Mouse (Mus musculus): ENCODE data around the gene Zfx. TPM values are rescaled to one million over a fixed set of nuclear protein-coding genes. Genes with fewer than 3 reads are reported as not detected.

Zfx gene
- polyA plus RNA-seq, 2 experiments, result 14.7 to 29.7 TPM

DNA sequence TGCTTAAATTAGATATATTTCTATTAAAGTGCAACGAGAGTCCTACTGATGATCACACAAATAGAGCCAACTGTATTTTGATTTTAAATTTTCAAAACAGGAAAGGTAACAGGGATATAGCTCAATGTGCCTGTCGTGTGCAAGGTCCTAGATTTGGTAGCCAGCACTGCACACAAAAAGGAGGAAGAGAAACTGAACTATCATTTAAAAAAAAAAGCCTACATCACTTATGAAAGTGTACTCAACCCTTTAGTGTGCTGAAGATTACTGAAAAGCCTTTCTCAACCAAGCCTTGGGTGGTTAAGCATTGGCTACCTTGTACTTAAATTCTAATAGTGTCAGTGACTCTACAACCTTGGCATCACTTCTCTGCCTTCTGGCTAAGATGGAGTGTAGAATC lies 2.4 kb upstream of the Zfx start:
- Histone ChIP-seq H3K4me2 (replicated peaks; ENCODE audit: low read depth, low read length, severe bottlenecking) (no peak overlapping the region), H3K9ac (ENCODE audit: low read depth, low read length, severe bottlenecking) (no peak overlapping the region), H3K36me3 (ENCODE audit: control insufficient read depth, insufficient read depth, low read length) (no peaks in the 10 kb centered on the region), H3K4me1 (ENCODE audit: control insufficient read depth, insufficient read depth, low read length) (no peaks in the 10 kb centered on the region), H3K27ac (replicated peaks; ENCODE audit: low read depth, low read length) (no peak overlapping the region), H3K9me3 (ENCODE audit: control insufficient read depth, low read length) (no peaks in the 10 kb centered on the region), H3K4me3 (replicated peaks; ENCODE audit: low read length) (no peak overlapping the region), H3K27me3 (ENCODE audit: control insufficient read depth, insufficient read depth, low read length) (peaks cover 10% of the 10 kb centered on the region; the same call in 1 of the 2 replicates)
- no peak for ATAC-seq (ENCODE audit: low FRiP score, low read depth)
- DNase-seq (ENCODE audit: low spot score), result no peak
- 83% methylated on average over 2 of the region's 2 CpGs for WGBS
- TF ChIP-seq POLR2A (IDR thresholded peaks at IDR 0.05; ENCODE audit: borderline replicate concordance, extremely low read depth, insufficient read depth, insufficient read length), result no peak

DNA sequence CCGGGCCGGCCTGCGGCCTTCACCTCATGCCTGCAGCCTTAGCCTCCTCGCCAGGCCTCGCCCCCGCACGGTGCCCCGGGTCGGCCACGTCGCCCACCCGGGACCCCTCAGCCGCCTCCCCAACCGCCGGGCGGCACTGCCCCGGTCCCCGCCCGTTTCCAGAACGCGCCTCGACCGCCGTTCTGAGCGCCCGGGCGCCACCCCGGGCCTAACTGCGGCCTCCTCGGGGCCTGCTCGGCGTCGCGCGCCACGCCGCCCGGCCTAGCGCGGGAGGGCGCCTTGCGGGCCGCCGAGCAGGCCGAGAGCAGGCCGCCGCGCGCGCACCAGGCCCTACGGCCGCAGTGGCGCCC lies 818 bp downstream of the Zfx start:
- H3K36me3 ChIP-seq (ENCODE audit: control insufficient read depth, insufficient read depth, low read length), result no peaks in the 10 kb centered on the region
- peaks cover 8% of the 10 kb centered on the region; the same call in 1 of the 2 replicates for H3K27me3 ChIP-seq (ENCODE audit: control insufficient read depth, insufficient read depth, low read length)
- H3K9ac ChIP-seq (ENCODE audit: low read depth, low read length, severe bottlenecking), result peak overlapping the region; percentile 98
- 31% methylated on average over 20 of the region's 53 CpGs for WGBS
- H3K4me2 ChIP-seq (replicated peaks; ENCODE audit: low read depth, low read length, severe bottlenecking), result peak overlapping the region; percentile 15; the same call in 1 of the 2 replicates
- no peak for TF ChIP-seq POLR2A (IDR thresholded peaks at IDR 0.05; ENCODE audit: borderline replicate concordance, extremely low read depth, insufficient read depth, insufficient read length)
- DNase-seq (ENCODE audit: low spot score), result no peak
- ATAC-seq (ENCODE audit: low FRiP score, low read depth), result peak; percentile 54; the same call in 1 of the 2 replicates
- no peaks in the 10 kb centered on the region for H3K9me3 ChIP-seq (ENCODE audit: control insufficient read depth, low read length)
- peak overlapping the region; percentile 100 for H3K27ac ChIP-seq (replicated peaks; ENCODE audit: low read depth, low read length)
- 0 out of 2 replicates have a peak, but pooled peaks cover 5% of the 10 kb centered on the region for H3K4me1 ChIP-seq (ENCODE audit: control insufficient read depth, insufficient read depth, low read length)
- peak overlapping the region; percentile 58 for H3K4me3 ChIP-seq (replicated peaks; ENCODE audit: low read length)

DNA sequence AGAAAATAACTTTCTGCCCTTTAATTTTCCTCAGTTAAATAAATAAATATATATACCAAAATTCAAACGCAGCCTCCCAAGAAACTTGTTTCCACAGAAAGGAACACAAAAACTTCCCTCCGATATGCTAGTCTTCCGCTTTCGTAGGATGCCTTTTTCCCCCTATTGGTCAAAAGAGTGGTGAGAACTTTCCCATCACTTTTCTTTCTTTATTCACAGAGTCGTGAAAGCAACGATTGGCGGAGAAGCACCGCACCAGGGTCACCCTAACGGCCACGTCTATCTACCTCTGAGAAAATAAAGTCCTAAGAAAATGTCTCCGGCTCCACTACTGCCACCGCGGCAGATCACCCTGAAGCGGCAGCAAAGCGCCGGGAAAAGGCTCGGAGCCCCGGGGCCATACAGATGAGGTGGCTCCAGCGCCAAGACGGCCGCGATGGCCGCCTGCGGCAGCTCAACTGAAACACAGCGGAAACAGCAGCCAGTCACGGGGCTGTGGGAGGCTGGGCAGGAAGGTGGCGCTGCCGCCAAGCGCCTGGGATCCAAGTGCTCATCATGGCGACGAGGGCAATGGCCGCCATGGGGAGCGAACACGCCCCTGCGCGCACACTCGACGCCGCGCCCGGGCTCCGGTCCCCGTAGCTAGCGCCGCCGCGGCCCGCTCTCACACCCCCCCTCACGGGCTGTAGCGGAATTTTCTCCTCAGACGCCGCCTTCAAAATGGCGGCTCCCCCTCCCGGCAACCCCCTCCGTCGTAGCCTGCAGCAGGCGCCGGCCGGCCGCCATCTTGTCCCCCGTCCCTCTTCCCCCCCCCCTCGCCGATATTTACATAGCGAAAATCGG lies 1.4 kb downstream of the Zfx start:
- peak overlapping the region; percentile 52 for H3K4me2 ChIP-seq (replicated peaks; ENCODE audit: low read depth, low read length, severe bottlenecking)
- TF ChIP-seq POLR2A (IDR thresholded peaks at IDR 0.05; ENCODE audit: borderline replicate concordance, extremely low read depth, insufficient read depth, insufficient read length), result 0 out of 2 replicates have a peak, but pooled peaks have one; percentile 44
- peak overlapping the region; percentile 98 for H3K9ac ChIP-seq (ENCODE audit: low read depth, low read length, severe bottlenecking)
- H3K4me1 ChIP-seq (ENCODE audit: control insufficient read depth, insufficient read depth, low read length), result 0 out of 2 replicates have a peak, but pooled peaks cover 5% of the 10 kb centered on the region
- H3K4me3 ChIP-seq (replicated peaks; ENCODE audit: low read length), result peak overlapping the region; percentile 58
- H3K27ac ChIP-seq (replicated peaks; ENCODE audit: low read depth, low read length), result peak overlapping the region; percentile 100
- no peaks in the 10 kb centered on the region for H3K36me3 ChIP-seq (ENCODE audit: control insufficient read depth, insufficient read depth, low read length)
- ATAC-seq (ENCODE audit: low FRiP score, low read depth) (peak; percentile 88), DNase-seq (ENCODE audit: low spot score) (peak; percentile 87)
- WGBS, result 26% methylated on average over 22 of the region's 65 CpGs
- H3K9me3 ChIP-seq (ENCODE audit: control insufficient read depth, low read length), result no peaks in the 10 kb centered on the region
- peaks cover 4% of the 10 kb centered on the region; the same call in 1 of the 2 replicates for H3K27me3 ChIP-seq (ENCODE audit: control insufficient read depth, insufficient read depth, low read length)

DNA sequence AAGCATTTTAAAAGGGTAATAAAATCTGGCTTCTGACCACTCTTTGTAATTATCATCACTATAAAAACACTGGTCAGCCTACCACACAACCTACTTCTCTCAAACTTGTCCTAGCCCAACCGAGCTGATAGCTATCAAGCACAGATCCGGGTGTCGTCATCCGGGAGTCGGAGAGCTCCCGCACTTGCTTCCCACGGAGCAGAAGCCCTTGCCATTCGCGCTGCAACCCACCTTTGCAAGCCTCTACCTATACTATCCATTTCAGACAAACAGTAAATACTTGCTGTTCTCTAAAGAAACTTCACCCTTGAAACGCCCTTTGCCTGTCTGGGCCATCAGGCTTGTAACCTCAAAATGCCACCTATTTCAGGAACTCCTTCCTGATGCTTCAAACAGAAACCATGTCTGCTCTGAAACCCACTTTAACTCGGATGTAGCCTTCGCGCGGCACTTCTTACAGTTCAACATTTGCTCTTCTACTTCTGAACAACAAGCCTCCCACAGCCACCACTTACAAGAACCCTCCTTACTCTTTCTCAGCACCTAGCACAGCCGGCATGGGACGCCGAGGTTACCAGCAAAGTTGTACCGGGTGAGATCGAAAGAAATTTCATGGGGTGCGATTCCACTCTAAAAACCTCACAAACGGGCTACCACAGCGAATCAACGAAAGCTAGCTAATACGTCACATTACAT lies 2.2 kb downstream of the Zfx start:
- Histone ChIP-seq H3K27ac (replicated peaks; ENCODE audit: low read depth, low read length) (peak overlapping the region; percentile 100; the same call in 1 of the 2 replicates), H3K4me3 (replicated peaks; ENCODE audit: low read length) (peak overlapping the region; percentile 58), H3K4me1 (ENCODE audit: control insufficient read depth, insufficient read depth, low read length) (0 out of 2 replicates have a peak, but pooled peaks cover 5% of the 10 kb centered on the region), H3K4me2 (replicated peaks; ENCODE audit: low read depth, low read length, severe bottlenecking) (peak overlapping the region; percentile 52), H3K36me3 (ENCODE audit: control insufficient read depth, insufficient read depth, low read length) (no peaks in the 10 kb centered on the region), H3K27me3 (ENCODE audit: control insufficient read depth, insufficient read depth, low read length) (peaks cover 4% of the 10 kb centered on the region; the same call in 1 of the 2 replicates), H3K9ac (ENCODE audit: low read depth, low read length, severe bottlenecking) (peak overlapping the region; percentile 98), H3K9me3 (ENCODE audit: control insufficient read depth, low read length) (no peaks in the 10 kb centered on the region)
- ATAC-seq (ENCODE audit: low FRiP score, low read depth), result no peak
- no peak for TF ChIP-seq POLR2A (IDR thresholded peaks at IDR 0.05; ENCODE audit: borderline replicate concordance, extremely low read depth, insufficient read depth, insufficient read length)
- WGBS, result 26% methylated on average over 24 of the region's 24 CpGs
- DNase-seq (ENCODE audit: low spot score), result no peak

DNA sequence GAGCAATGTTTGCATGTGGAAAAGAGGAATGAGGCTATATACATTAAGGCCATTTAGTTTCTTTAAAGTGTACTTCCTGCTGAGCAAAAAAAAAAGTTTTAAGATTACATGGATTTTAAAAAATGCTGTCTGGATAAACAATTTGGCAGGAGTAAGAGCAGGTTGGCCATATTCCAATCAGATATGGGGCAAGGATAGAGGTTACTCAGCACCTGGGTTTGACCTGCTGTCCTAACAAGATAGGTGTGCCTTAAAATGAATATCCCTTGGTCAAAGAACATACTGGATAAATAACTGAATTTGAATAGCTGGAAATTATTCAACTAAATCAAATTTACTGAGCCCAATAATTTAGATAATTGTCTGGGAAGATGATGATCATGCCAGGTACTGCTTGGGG lies 5.2 kb downstream of the Zfx start:
- ATAC-seq (ENCODE audit: low FRiP score, low read depth) (no peak), DNase-seq (ENCODE audit: low spot score) (no peak)
- Histone ChIP-seq H3K4me3 (replicated peaks; ENCODE audit: low read length) (no peak overlapping the region), H3K4me1 (ENCODE audit: control insufficient read depth, insufficient read depth, low read length) (0 out of 2 replicates have a peak, but pooled peaks cover 5% of the 10 kb centered on the region), H3K9me3 (ENCODE audit: control insufficient read depth, low read length) (no peaks in the 10 kb centered on the region), H3K4me2 (replicated peaks; ENCODE audit: low read depth, low read length, severe bottlenecking) (no peak overlapping the region), H3K27ac (replicated peaks; ENCODE audit: low read depth, low read length) (no peak overlapping the region), H3K27me3 (ENCODE audit: control insufficient read depth, insufficient read depth, low read length) (peaks cover 4% of the 10 kb centered on the region; the same call in 1 of the 2 replicates), H3K9ac (ENCODE audit: low read depth, low read length, severe bottlenecking) (no peak overlapping the region), H3K36me3 (ENCODE audit: control insufficient read depth, insufficient read depth, low read length) (no peaks in the 10 kb centered on the region)
- TF ChIP-seq POLR2A (IDR thresholded peaks at IDR 0.05; ENCODE audit: borderline replicate concordance, extremely low read depth, insufficient read depth, insufficient read length), result no peak

All from limb, embryonic 14.5 days (tissue).